Mouse (Mus musculus) embryonic facial prominence, embryonic 10.5 days (tissue): ENCODE data around the gene Epb42. TPM values are rescaled to one million over a fixed set of nuclear protein-coding genes. Genes with fewer than 3 reads are reported as not detected.
"Not testable (repeated sequence)": the region's sequence is repeated elsewhere in the genome, so short reads cannot be mapped to it uniquely, and the experiment has no call there.

Source experiments
- DNase-seq: peaks from one replicate; pipeline ENCODE4 v3.0.0-alpha.2; 2017; ENCODE audit warnings: low spot score
- H3K27ac ChIP-seq: fragments of 300-500 bp; sonication (generic); replicated peaks from 2 replicates; pipeline ENCODE4 v1.5.1; 2016; ENCODE audit warnings: mild to moderate bottlenecking
- H3K27me3 ChIP-seq: fragments of 300-500 bp; sonication (generic); replicated peaks from 2 replicates; pipeline ENCODE4 v1.6.1; 2016; ENCODE audit warnings: low read depth, mild to moderate bottlenecking; ENCODE audit not compliant: poor library complexity, severe bottlenecking
- H3K36me3 ChIP-seq: fragments of 300-500 bp; sonication (generic); replicated peaks from 2 replicates; pipeline ENCODE4 v1.6.1; 2016; ENCODE audit warnings: mild to moderate bottlenecking, moderate library complexity
- H3K4me1 ChIP-seq: fragments of 300-500 bp; sonication (generic); 2 replicates; pipeline ENCODE4 v1.6.1; 2016
- H3K4me3 ChIP-seq: fragments of 300-500 bp; sonication (generic); 2 replicates; pipeline ENCODE4 v1.5.1; 2016; ENCODE audit warnings: mild to moderate bottlenecking, moderate library complexity
- H3K9me3 ChIP-seq: fragments of 300-500 bp; sonication (generic); 2 replicates; pipeline ENCODE4 v1.6.1; 2016; ENCODE audit warnings: mild to moderate bottlenecking
- WGBS: fragments of 180-500 bp; shearing (Covaris S2); methylation state at CpG from one replicate; pipeline ENCODE4 v1.1.7; 2016; 5-methylcytosine and 5-hydroxymethylcytosine counted together
- polyA plus RNA-seq: library from polyadenylated mRNA; unstranded; fragments of >200 nt; fragmentation: Nextera tagmentation; extraction: Ambion mirVana; gene quantifications from 2 replicates; pipeline ENCODE4 v1.2.1, GENCODE M21; 2016

The Epb42 gene
- polyA plus RNA-seq, 1 experiment from 2014 or later = 5.1 TPM

GRCm38 (mm10) chr2:121003586-121003985 is 33.3 kb downstream of the Epb42 start:
- H3K27me3 ChIP-seq = no peaks in the 10 kb centered on the region
- 66% methylated on average over 2 of the region's 2 CpGs for WGBS
- no peak overlapping the region for H3K4me3 ChIP-seq
- no peak overlapping the region for H3K27ac ChIP-seq
- H3K9me3 ChIP-seq = no peaks in the 10 kb centered on the region
- DNase-seq = no peak
- H3K4me1 ChIP-seq = peaks cover 2% of the 10 kb centered on the region; the same call in 1 of the 2 replicates
- H3K36me3 ChIP-seq = no peaks in the 10 kb centered on the region

GRCm38 (mm10) chr2:120998863-120999262 is 38.0 kb downstream of the Epb42 start:
- no peak overlapping the region for H3K4me3 ChIP-seq
- H3K36me3 ChIP-seq = no peaks in the 10 kb centered on the region
- no peaks in the 10 kb centered on the region for H3K27me3 ChIP-seq
- no peak for DNase-seq
- no peak overlapping the region for H3K27ac ChIP-seq
- H3K4me1 ChIP-seq = no peaks in the 10 kb centered on the region
- WGBS = 90% methylated on average over 8 of the region's 8 CpGs
- H3K9me3 ChIP-seq = no peaks in the 10 kb centered on the region

- WGBS = 70% methylated on average over 1 of the region's 1 CpGs
- H3K4me3 ChIP-seq, H3K36me3 ChIP-seq, H3K4me1 ChIP-seq, DNase-seq, H3K27me3 ChIP-seq, H3K27ac ChIP-seq, H3K9me3 ChIP-seq: not testable (repeated sequence)
Observed at GRCm38 (mm10) chr2:120996607-120997006, 40.3 kb downstream of the Epb42 start.

GRCm38 (mm10) chr2:120991196-120991595 is 45.7 kb downstream of the Epb42 start:
- no peaks in the 10 kb centered on the region for H3K9me3 ChIP-seq
- H3K4me3 ChIP-seq = no peak overlapping the region
- DNase-seq = no peak
- H3K4me1 ChIP-seq = no peaks in the 10 kb centered on the region
- H3K36me3 ChIP-seq = no peaks in the 10 kb centered on the region
- WGBS = 65% methylated on average over 4 of the region's 4 CpGs
- no peak overlapping the region for H3K27ac ChIP-seq
- H3K27me3 ChIP-seq = no peaks in the 10 kb centered on the region

GRCm38 (mm10) chr2:120985241-120985640 is 51.6 kb downstream of the Epb42 start:
- Histone ChIP-seq H3K9me3 (no peaks in the 10 kb centered on the region), H3K4me3 (no peak overlapping the region), H3K27me3 (no peaks in the 10 kb centered on the region), H3K27ac (no peak overlapping the region), H3K36me3 (no peaks in the 10 kb centered on the region), H3K4me1 (no peaks in the 10 kb centered on the region)
- no peak for DNase-seq
- 95% methylated on average over 1 of the region's 1 CpGs for WGBS

GRCm38 (mm10) chr2:120983611-120984010 is 53.3 kb downstream of the Epb42 start:
- H3K36me3 ChIP-seq = no peaks in the 10 kb centered on the region
- H3K9me3 ChIP-seq = no peaks in the 10 kb centered on the region
- H3K4me1 ChIP-seq = no peaks in the 10 kb centered on the region
- no peak overlapping the region for H3K4me3 ChIP-seq
- no peaks in the 10 kb centered on the region for H3K27me3 ChIP-seq
- H3K27ac ChIP-seq = no peak overlapping the region
- DNase-seq = no peak
- 14% methylated on average over 2 of the region's 2 CpGs for WGBS

GRCm38 (mm10) chr2:120980861-120981260 is 56.0 kb downstream of the Epb42 start:
- DNase-seq = no peak
- H3K4me3 ChIP-seq = no peak overlapping the region
- peaks cover 19% of the 10 kb centered on the region for H3K27me3 ChIP-seq
- WGBS = 65% methylated on average over 2 of the region's 2 CpGs
- H3K9me3 ChIP-seq = no peaks in the 10 kb centered on the region
- no peaks in the 10 kb centered on the region for H3K36me3 ChIP-seq
- H3K4me1 ChIP-seq = peaks cover 11% of the 10 kb centered on the region; the same call in 1 of the 2 replicates
- no peak overlapping the region for H3K27ac ChIP-seq

GRCm38 (mm10) chr2:120979819-120980218 is 57.1 kb downstream of the Epb42 start:
- DNase-seq = no peak
- H3K36me3 ChIP-seq = no peaks in the 10 kb centered on the region
- no peaks in the 10 kb centered on the region for H3K9me3 ChIP-seq
- no peak overlapping the region for H3K27ac ChIP-seq
- H3K27me3 ChIP-seq = peaks cover 21% of the 10 kb centered on the region
- H3K4me3 ChIP-seq = no peak overlapping the region
- 92% methylated on average over 1 of the region's 1 CpGs for WGBS
- peaks cover 11% of the 10 kb centered on the region; the same call in 1 of the 2 replicates for H3K4me1 ChIP-seq

GRCm38 (mm10) chr2:120978693-120979037 is 58.2 kb downstream of the Epb42 start:
- Histone ChIP-seq H3K9me3 (no peaks in the 10 kb centered on the region), H3K4me3 (no peak overlapping the region), H3K27ac (no peak overlapping the region), H3K36me3 (no peaks in the 10 kb centered on the region), H3K27me3 (peaks cover 21% of the 10 kb centered on the region), H3K4me1 (peaks cover 11% of the 10 kb centered on the region; the same call in 1 of the 2 replicates)
- WGBS = 59% methylated on average over 2 of the region's 2 CpGs
- no peak for DNase-seq

- no peak overlapping the region for H3K27ac ChIP-seq
Observed at GRCm38 (mm10) chr2:120977926-120978692, 58.8 kb downstream of the Epb42 start.

GRCm38 (mm10) chr2:120976990-120977925 is 59.6 kb downstream of the Epb42 start, which contains the start of gene Tmem62:
Tmem62 (plus strand) TSS chr2:120977017.
- Histone ChIP-seq H3K36me3 (no peaks in the 10 kb centered on the region), H3K27me3 (peaks cover 21% of the 10 kb centered on the region), H3K27ac (peak within 1 kb of the TSS; percentile 84), H3K4me3 (peak within 1 kb of the TSS; percentile 66), H3K9me3 (no peaks in the 10 kb centered on the region), H3K4me1 (peaks cover 18% of the 10 kb centered on the region)
- WGBS = 2% methylated on average over 71 of the region's 71 CpGs
- peak; percentile 72 for DNase-seq

More at GRCm38 (mm10) chr2:120977926-120978692, 58.8 kb downstream of the Epb42 start:
- peaks cover 15% of the 10 kb centered on the region for H3K4me1 ChIP-seq
- peaks cover 21% of the 10 kb centered on the region for H3K27me3 ChIP-seq
- no peaks in the 10 kb centered on the region for H3K9me3 ChIP-seq
- no peak for DNase-seq
- H3K4me3 ChIP-seq = peak overlapping the region; percentile 66
- H3K36me3 ChIP-seq = no peaks in the 10 kb centered on the region
- 85% methylated on average over 8 of the region's 8 CpGs for WGBS

GRCm38 (mm10) chr2:120976308-120976707 is 60.6 kb downstream of the Epb42 start:
- 46% methylated on average over 4 of the region's 4 CpGs for WGBS
- peak overlapping the region; percentile 66; the same call in 1 of the 2 replicates for H3K4me3 ChIP-seq
- DNase-seq = no peak

More at GRCm38 (mm10) chr2:120976308-120976707, 60.6 kb downstream of the Epb42 start:
- Histone ChIP-seq H3K9me3 (no peaks in the 10 kb centered on the region), H3K27me3 (peaks cover 21% of the 10 kb centered on the region), H3K4me1 (peaks cover 18% of the 10 kb centered on the region), H3K27ac (no peak overlapping the region), H3K36me3 (no peaks in the 10 kb centered on the region)
